Mouse (Mus musculus) hindbrain, embryonic 11.5 days (tissue): ENCODE data around the gene Inpp4a. TPM values are rescaled to one million over a fixed set of nuclear protein-coding genes. Genes with fewer than 3 reads are reported as not detected.

Experiments
- ATAC-seq: fragments of 200-750 bp; cut with Nextera tagmentation; 2 replicates; pipeline ENCODE4 v1.8.0; 2017; ENCODE audit warnings: mild to moderate bottlenecking, moderate TSS enrichment, moderate library complexity; ENCODE audit not compliant: low FRiP score
- DNase-seq: peaks from one replicate; pipeline ENCODE4 v3.0.0-alpha.2; 2015; ENCODE audit warnings: low spot score
- H3K27ac ChIP-seq: fragments of 300-500 bp; sonication (generic); 2 replicates; pipeline ENCODE4 v1.5.1; 2014; ENCODE audit warnings: mild to moderate bottlenecking, low read depth, low read length
- H3K27me3 ChIP-seq: fragments of 300-500 bp; sonication (generic); 2 replicates; pipeline ENCODE4 v1.6.1; 2014; ENCODE audit warnings: mild to moderate bottlenecking, low read length, moderate library complexity, mixed read lengths; ENCODE audit not compliant: control insufficient read depth, insufficient read depth
- H3K36me3 ChIP-seq: fragments of 300-500 bp; sonication (generic); 2 replicates; pipeline ENCODE4 v1.6.1; 2014; ENCODE audit warnings: mild to moderate bottlenecking, low read length, moderate library complexity, mixed read lengths; ENCODE audit not compliant: control insufficient read depth, insufficient read depth
- H3K4me1 ChIP-seq: fragments of 300-500 bp; sonication (generic); replicated peaks from 2 replicates; pipeline ENCODE4 v1.6.1; 2014; ENCODE audit warnings: low read length, mixed read lengths; ENCODE audit not compliant: control insufficient read depth, insufficient read depth
- H3K4me2 ChIP-seq: fragments of 300-500 bp; sonication (generic); replicated peaks from 2 replicates; pipeline ENCODE4 v1.6.1; 2014; ENCODE audit warnings: mild to moderate bottlenecking, low read depth, low read length
- H3K4me3 ChIP-seq: fragments of 300-500 bp; sonication (generic); 2 replicates; pipeline ENCODE4 v1.5.1; 2014; ENCODE audit warnings: low read depth, low read length
- H3K9ac ChIP-seq: fragments of 300-500 bp; sonication (generic); 2 replicates; pipeline ENCODE4 v1.6.1; 2014; ENCODE audit warnings: low read depth, low read length
- H3K9me3 ChIP-seq: fragments of 300-500 bp; sonication (generic); 2 replicates; pipeline ENCODE4 v1.6.1; 2016; ENCODE audit warnings: low read length; ENCODE audit not compliant: control insufficient read depth
- WGBS: fragments of 180-500 bp; shearing (Covaris S2); extraction: QIAGEN DNeasy Blood & Tissue Kit; methylation state at CpG from one replicate; pipeline ENCODE4 v1.1.7; 2014; 5-methylcytosine and 5-hydroxymethylcytosine counted together
- polyA plus RNA-seq: library from polyadenylated mRNA; unstranded; fragments of >200 nt; fragmentation: Nextera tagmentation; extraction: Ambion mirVana; gene quantifications from 2 replicates; pipeline ENCODE4 v1.2.1, GENCODE M21; 2014

Gene Inpp4a
- polyA plus RNA-seq, 1 experiment from 2014 or later = 27.2 TPM

DNA sequence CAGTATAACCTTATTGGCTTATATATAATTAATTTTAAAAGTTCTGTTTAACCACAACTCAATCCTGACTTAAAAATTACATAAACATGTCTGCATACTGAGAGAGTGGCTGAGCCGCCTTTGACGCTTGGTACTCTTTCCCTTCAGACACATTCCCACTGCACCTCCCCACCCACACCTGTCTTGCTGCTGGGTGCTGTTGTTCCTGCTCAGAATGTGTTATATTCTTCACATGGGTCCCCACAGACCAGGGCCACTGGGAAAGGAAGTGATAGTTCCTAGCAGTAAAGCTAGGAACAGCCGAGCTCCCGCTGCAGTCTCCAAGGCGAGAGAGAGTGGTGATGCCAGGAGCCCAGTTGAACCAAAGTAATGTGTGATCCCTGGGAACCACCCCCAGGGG lies 78.4 kb downstream of the Inpp4a start:
- Histone ChIP-seq H3K27ac (no peak overlapping the region), H3K4me1 (no peaks in the 10 kb centered on the region), H3K9ac (no peak overlapping the region), H3K27me3 (no peaks in the 10 kb centered on the region), H3K4me2 (no peak overlapping the region), H3K9me3 (no peaks in the 10 kb centered on the region), H3K36me3 (no peaks in the 10 kb centered on the region), H3K4me3 (no peak overlapping the region)
- DNase-seq = no peak
- WGBS = 94% methylated on average over 5 of the region's 5 CpGs
- ATAC-seq = no peak

DNA sequence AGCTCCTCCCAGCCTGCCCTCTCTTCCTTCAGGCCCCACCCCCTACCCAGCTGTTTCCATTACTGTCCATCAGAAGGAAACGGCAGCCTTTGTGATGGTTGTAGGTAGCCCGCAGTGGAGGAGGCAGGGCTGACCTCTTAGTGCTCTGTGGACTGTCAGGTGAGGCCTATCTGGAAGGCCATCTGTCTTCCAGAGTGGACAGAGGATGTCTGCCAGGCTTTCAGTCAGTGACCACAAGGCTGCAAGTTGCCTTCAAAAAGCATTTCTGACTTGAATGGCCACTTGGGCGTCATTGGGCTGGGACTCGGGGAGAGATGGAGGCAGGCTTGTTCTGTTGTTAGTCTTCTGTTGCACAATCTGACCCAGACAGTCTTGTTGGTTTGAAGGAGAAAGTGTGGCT lies 79.9 kb downstream of the Inpp4a start:
- Histone ChIP-seq H3K9me3 (no peaks in the 10 kb centered on the region), H3K9ac (no peak overlapping the region), H3K4me1 (no peaks in the 10 kb centered on the region), H3K4me3 (no peak overlapping the region), H3K27ac (no peak overlapping the region), H3K27me3 (no peaks in the 10 kb centered on the region), H3K36me3 (no peaks in the 10 kb centered on the region), H3K4me2 (no peak overlapping the region)
- no peak for ATAC-seq
- no peak for DNase-seq
- WGBS = 63% methylated on average over 4 of the region's 4 CpGs

DNA sequence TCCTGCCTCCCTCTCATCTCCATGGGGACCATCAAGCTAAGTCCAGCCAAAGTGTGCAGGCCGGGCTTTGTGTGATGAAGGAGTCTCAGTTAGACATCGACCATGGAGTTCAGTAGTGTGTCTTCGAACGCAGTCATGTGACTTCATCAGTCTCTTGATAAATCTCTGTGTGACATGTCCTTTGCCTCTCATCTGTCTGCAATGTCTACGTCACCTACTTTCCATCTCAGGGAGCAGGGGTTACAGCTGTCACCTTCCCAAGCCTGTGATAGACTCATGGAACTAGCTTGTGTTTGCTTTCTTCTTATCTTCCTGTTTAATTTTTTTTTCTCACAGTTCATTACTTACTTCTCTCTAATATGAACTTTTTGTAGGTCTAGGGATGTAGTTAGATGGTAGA lies 81.2 kb downstream of the Inpp4a start:
- no peak overlapping the region for H3K4me2 ChIP-seq
- H3K9me3 ChIP-seq = no peaks in the 10 kb centered on the region
- H3K27ac ChIP-seq = no peak overlapping the region
- H3K4me3 ChIP-seq = no peak overlapping the region
- H3K36me3 ChIP-seq = no peaks in the 10 kb centered on the region
- WGBS = 93% methylated on average over 5 of the region's 5 CpGs
- no peak overlapping the region for H3K9ac ChIP-seq
- H3K27me3 ChIP-seq = no peaks in the 10 kb centered on the region
- ATAC-seq = no peak
- no peaks in the 10 kb centered on the region for H3K4me1 ChIP-seq
- no peak for DNase-seq

DNA sequence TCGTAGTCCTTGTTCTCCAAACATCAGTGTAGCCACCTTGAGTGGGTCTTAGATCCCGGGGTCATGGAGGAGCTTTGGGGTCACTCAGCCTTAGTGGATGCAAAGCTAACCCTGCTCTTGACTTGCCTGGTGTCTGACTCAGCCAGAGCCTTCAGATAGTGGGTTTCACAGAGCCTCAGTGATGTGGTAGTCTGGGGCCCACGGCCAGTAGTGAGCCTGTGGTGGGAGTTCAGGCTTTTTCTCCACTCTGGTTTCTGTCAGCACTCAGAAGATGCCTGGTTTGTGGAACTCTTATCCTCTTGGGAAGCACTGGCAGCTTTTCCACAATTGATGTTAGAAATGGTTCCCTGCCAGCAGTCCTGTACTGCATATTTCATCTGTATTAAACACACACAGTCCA lies 84.6 kb downstream of the Inpp4a start:
- no peak overlapping the region for H3K4me2 ChIP-seq
- ATAC-seq (no peak), DNase-seq (no peak)
- no peak overlapping the region for H3K9ac ChIP-seq
- H3K27me3 ChIP-seq = no peaks in the 10 kb centered on the region
- WGBS = 86% methylated on average over 3 of the region's 3 CpGs
- no peak overlapping the region for H3K4me3 ChIP-seq
- H3K4me1 ChIP-seq = no peaks in the 10 kb centered on the region
- H3K9me3 ChIP-seq = no peaks in the 10 kb centered on the region
- H3K27ac ChIP-seq = no peak overlapping the region
- no peaks in the 10 kb centered on the region for H3K36me3 ChIP-seq

DNA sequence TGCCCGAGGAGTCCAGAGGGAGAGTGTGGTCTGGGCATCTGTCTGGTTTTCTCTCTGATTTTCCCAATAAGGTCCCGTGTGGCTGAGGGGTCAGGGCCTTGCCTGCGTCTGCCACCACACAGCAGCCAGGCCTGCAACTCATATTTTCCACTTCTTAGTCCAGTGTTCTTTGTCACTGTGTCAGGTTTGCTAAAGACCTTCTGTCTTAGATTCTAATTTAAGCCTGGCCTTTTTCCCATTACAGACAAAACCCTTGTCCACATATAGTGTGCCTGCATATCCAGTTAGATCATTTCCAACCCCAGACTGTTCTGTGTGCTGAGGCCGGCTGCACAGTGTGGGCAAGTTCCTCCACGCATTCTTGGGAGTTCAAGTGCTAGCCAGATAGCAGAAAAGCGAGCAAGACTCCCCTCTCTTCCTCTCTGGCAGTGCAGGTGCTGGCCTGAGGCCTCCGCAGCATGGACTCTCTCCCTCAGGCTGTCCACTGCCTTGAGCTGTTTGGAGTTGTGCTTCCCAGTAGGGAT lies 86.8 kb downstream of the Inpp4a start:
- no peak overlapping the region for H3K9ac ChIP-seq
- WGBS = 74% methylated on average over 7 of the region's 7 CpGs
- no peaks in the 10 kb centered on the region for H3K27me3 ChIP-seq
- no peaks in the 10 kb centered on the region for H3K36me3 ChIP-seq
- H3K9me3 ChIP-seq = no peaks in the 10 kb centered on the region
- no peaks in the 10 kb centered on the region for H3K4me1 ChIP-seq
- H3K27ac ChIP-seq = no peak overlapping the region
- H3K4me3 ChIP-seq = no peak overlapping the region
- H3K4me2 ChIP-seq = no peak overlapping the region
- DNase-seq = no peak
- ATAC-seq = no peak

DNA sequence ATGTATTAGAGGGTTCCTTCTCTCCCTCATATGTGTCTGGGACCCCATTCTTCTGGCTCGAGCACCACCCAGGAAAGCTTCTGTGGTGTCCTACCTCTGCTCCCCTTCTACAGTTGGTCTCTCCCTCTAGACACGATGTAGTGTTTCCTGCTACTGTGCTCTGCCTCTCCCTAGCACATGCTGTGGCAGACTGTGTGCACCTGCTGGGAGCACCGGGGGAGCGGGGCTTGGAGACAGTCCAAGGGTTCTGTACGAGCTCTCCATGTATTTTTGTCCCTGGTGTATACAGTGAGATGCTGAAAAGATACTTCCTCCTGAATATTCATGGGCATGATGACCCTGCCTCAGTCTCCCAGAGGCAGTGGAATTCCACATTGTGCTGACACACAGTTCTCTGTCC lies 93.5 kb downstream of the Inpp4a start:
- no peak overlapping the region for H3K4me3 ChIP-seq
- no peak overlapping the region for H3K4me2 ChIP-seq
- no peak overlapping the region for H3K27ac ChIP-seq
- peaks cover 5% of the 10 kb centered on the region; the same call in 1 of the 2 replicates for H3K36me3 ChIP-seq
- ATAC-seq (no peak), DNase-seq (no peak)
- no peak overlapping the region for H3K9ac ChIP-seq
- H3K27me3 ChIP-seq = no peaks in the 10 kb centered on the region
- WGBS = 85% methylated on average over 5 of the region's 5 CpGs
- H3K9me3 ChIP-seq = no peaks in the 10 kb centered on the region
- no peaks in the 10 kb centered on the region for H3K4me1 ChIP-seq

DNA sequence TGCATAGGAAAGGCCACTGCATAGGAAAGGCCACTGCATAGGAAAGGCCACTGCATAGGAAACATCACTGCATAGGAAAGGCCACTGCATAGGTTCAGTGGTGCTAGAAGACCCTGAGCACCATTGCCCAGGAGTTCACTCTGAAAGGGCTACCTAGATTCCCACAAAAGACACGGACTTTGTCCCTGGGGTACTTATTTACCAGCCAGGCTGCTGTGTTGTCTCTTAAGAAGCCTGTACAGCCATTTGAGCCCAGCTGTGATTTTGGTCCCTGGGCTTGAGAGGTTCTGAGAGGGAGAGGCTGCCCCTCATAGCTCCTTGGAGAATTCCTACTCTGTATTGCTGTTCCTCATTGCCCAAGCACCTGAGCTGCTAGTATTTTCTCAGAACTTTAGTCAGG lies 96.8 kb downstream of the Inpp4a start:
- Histone ChIP-seq H3K9ac (no peak overlapping the region), H3K4me2 (no peak overlapping the region), H3K36me3 (peaks cover 5% of the 10 kb centered on the region; the same call in 1 of the 2 replicates), H3K4me1 (no peaks in the 10 kb centered on the region), H3K27me3 (no peaks in the 10 kb centered on the region), H3K27ac (no peak overlapping the region), H3K4me3 (no peak overlapping the region), H3K9me3 (no peaks in the 10 kb centered on the region)
- ATAC-seq (no peak), DNase-seq (no peak)
- WGBS = 62% methylated on average over 1 of the region's 1 CpGs

DNA sequence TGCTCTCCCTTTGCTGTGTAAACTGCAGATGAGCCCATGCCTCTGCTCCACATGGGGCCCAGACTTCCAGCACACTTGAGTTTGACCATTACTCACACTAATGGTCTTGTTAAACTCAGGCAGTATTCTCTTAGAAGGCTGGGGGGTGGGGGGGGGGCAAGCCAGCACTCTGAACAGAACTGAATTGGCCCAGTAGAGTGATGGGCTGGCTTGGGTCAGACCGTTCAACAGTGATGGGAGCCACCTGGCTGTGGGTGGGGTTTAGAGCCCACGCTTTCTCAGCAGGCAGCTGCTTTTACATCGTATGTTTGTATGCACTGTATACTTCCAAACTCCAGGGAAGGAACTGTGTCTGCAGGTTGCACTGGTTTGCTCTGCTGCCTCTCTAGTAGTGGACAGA lies 99.3 kb downstream of the Inpp4a start:
- no peak overlapping the region for H3K27ac ChIP-seq
- ATAC-seq (no peak), DNase-seq (no peak)
- H3K9ac ChIP-seq = no peak overlapping the region
- H3K4me3 ChIP-seq = no peak overlapping the region
- no peaks in the 10 kb centered on the region for H3K4me1 ChIP-seq
- WGBS = 70% methylated on average over 3 of the region's 3 CpGs
- H3K36me3 ChIP-seq = peaks cover 3% of the 10 kb centered on the region; the same call in 1 of the 2 replicates
- no peaks in the 10 kb centered on the region for H3K9me3 ChIP-seq
- no peak overlapping the region for H3K4me2 ChIP-seq
- no peaks in the 10 kb centered on the region for H3K27me3 ChIP-seq

DNA sequence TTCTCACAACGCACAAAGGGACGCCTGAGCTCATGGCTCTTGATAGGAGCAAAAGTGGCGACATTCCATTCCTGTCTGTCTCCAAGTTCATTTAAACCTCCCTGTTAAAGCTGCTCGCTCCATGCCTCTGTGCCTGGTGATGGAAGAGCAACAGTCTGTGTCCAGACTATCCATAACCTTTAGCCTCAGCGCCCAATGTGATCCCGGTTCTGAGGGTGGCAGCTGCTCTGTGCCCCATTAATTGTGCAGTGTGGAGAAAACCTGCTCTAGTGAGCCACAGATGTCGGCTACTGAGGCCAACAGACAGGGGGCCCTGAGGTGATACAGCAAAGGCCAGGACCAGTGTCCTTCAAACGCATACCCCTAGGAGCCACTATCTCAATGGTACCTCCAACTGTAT lies 100.1 kb downstream of the Inpp4a start:
- 66% methylated on average over 8 of the region's 8 CpGs for WGBS
- ATAC-seq = no peak
- Histone ChIP-seq H3K4me2 (no peak overlapping the region), H3K9ac (no peak overlapping the region), H3K4me3 (no peak overlapping the region), H3K4me1 (no peaks in the 10 kb centered on the region), H3K27ac (no peak overlapping the region), H3K27me3 (no peaks in the 10 kb centered on the region), H3K9me3 (no peaks in the 10 kb centered on the region), H3K36me3 (peaks cover 3% of the 10 kb centered on the region; the same call in 1 of the 2 replicates)
- no peak for DNase-seq
